ENCODE assay signal across 9 mouse cellular contexts in the genomic region with DNA sequence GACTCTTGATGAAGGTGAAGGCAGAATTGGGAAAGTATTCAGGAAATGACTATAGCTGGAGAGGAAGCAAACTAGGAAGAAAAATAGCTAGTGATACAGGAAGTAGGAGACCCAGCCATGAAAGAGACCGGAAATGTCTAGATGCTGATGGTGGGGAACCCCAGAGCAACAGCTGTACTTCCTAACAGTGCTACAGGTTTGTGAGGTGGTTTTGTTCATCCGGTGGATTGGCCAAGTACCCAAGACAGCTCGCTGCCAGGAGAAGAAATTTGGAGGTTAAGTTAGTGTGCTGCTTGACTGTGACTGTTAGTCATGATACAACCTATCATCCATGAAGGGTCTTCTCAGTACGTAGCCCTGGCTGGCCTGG.
DNase-seq lines count a peak whose midpoint lies in the region; ATAC-seq and TF ChIP-seq lines count a peak whose summit lies in the region.
"Had no signal": no experiment of that assay in that cellular context is flagged by ENCODE, and none has a peak within 500 bp of the region (broad histone marks: within the 10 kb centered on the region; RNA-seq: fewer than 3 reads in every experiment).

No protein-coding gene starts in this region.

- no peak for ATAC-seq in limb, embryonic 12.5 days (ENCODE audit: insufficient number of reproducible peaks, insufficient read depth, low FRiP score, low TSS enrichment, low read depth)
- no peak for ATAC-seq in stomach, postnatal 0 days (ENCODE audit: low FRiP score, low TSS enrichment)

- WGBS in limb, embryonic 12.5 days = 87% methylated on average over 4 of the region's 4 CpGs
- 79% methylated on average over 4 of the region's 4 CpGs for WGBS in stomach, postnatal 0 days

- H3K4me3 ChIP-seq in layer of hippocampus, adult 2 months = no peak overlapping the region
- H3K4me3 ChIP-seq in brown adipose tissue, adult 24 weeks (ENCODE audit: insufficient read depth, low read depth, low read length) = no peak overlapping the region
- no peak overlapping the region for H3K4me3 ChIP-seq in limb, embryonic 12.5 days (replicated peaks)
- H3K4me3 ChIP-seq in stomach, postnatal 0 days (ENCODE audit: low read depth, low read length) = no peak overlapping the region
- H3K4me3 ChIP-seq: myocyte had no signal

- DNase-seq in layer of hippocampus, adult 2 months (ENCODE audit: low spot score in 2 of 2) = no peak
- DNase-seq in layer of hippocampus, adult 11-12 months (ENCODE audit: low spot score) = no peak
- no peak for DNase-seq in stomach, postnatal 0 days (ENCODE audit: low spot score)
- no peak for DNase-seq in cerebellum, adult 9-10 months
- no peak for DNase-seq in yolk sac, embryonic 10.5 days (ENCODE audit: low spot score)
- DNase-seq: layer of hippocampus, postnatal 36 days had no signal

- H3K27me3 ChIP-seq in limb, embryonic 12.5 days = no peaks in the 10 kb centered on the region
- no peaks in the 10 kb centered on the region for H3K27me3 ChIP-seq in stomach, postnatal 0 days (ENCODE audit: control insufficient read depth, insufficient read depth, low read length)

- TF ChIP-seq CTCF in layer of hippocampus, adult 2 months (conservative IDR thresholded peaks at IDR 0.05) = no peak
- TF ChIP-seq CTCF in stomach, postnatal 0 days (IDR thresholded peaks at IDR 0.05; ENCODE audit: low read depth) = no peak

- H3K36me3 ChIP-seq in limb, embryonic 12.5 days = no peaks in the 10 kb centered on the region
- H3K36me3 ChIP-seq in stomach, postnatal 0 days (ENCODE audit: control insufficient read depth, insufficient read depth, low read length) = no peaks in the 10 kb centered on the region

- 0 out of 2 replicates have a peak overlapping the region, but pooled peaks have one; percentile 43 for H3K27ac ChIP-seq in layer of hippocampus, adult 2 months
- H3K27ac ChIP-seq in brown adipose tissue, adult 24 weeks (replicated peaks; ENCODE audit: low read depth, low read length) = peak overlapping the region; percentile 90
- peak overlapping the region; percentile 72 for H3K27ac ChIP-seq in limb, embryonic 12.5 days
- H3K27ac ChIP-seq in stomach, postnatal 0 days (replicated peaks) = 0 out of 2 replicates have a peak overlapping the region, but pooled peaks have one; percentile 8

- no peak overlapping the region for H3K9ac ChIP-seq in limb, embryonic 12.5 days (replicated peaks)
- no peak overlapping the region for H3K9ac ChIP-seq in stomach, postnatal 0 days (ENCODE audit: low read length)

- no peak for TF ChIP-seq EP300 in stomach, postnatal 0 days (optimal IDR thresholded peaks at IDR 0.05)

- peaks cover 5% of the 10 kb centered on the region; the same call in 1 of the 2 replicates for H3K9me3 ChIP-seq in limb, embryonic 12.5 days
- H3K9me3 ChIP-seq in stomach, postnatal 0 days (ENCODE audit: control insufficient read depth, low read length) = no peaks in the 10 kb centered on the region

- no peak overlapping the region for H3K4me2 ChIP-seq in limb, embryonic 12.5 days
- no peak overlapping the region for H3K4me2 ChIP-seq in stomach, postnatal 0 days (replicated peaks; ENCODE audit: low read depth)

- H3K4me1 ChIP-seq in brown adipose tissue, adult 24 weeks (ENCODE audit: control insufficient read depth, insufficient read depth, insufficient read length, low read length) = peaks cover 19% of the 10 kb centered on the region
- peaks cover 8% of the 10 kb centered on the region for H3K4me1 ChIP-seq in limb, embryonic 12.5 days (replicated peaks)
- 0 out of 2 replicates have a peak, but pooled peaks cover 2% of the 10 kb centered on the region for H3K4me1 ChIP-seq in stomach, postnatal 0 days (replicated peaks; ENCODE audit: control insufficient read depth, insufficient read depth)

Comparison
In these comparisons a context has a peak if more than half of its experiments do, and no peak if none do; other contexts are left out.
1. H3K27ac ChIP-seq: peak in every context shown above with its lines; median percentile 90 in brown adipose tissue, adult 24 weeks; 72 in limb, embryonic 12.5 days; 43 in layer of hippocampus, adult 2 months; 8 in stomach, postnatal 0 days.